Mouse (Mus musculus) heart, embryonic 13.5 days (tissue): ENCODE measurements around the gene Kansl1. TPM values are rescaled to one million over a fixed set of nuclear protein-coding genes. Genes with fewer than 3 reads are reported as not detected.

Experiments used
- ATAC-seq: fragments of 200-750 bp; cut with Nextera tagmentation; 2 replicates; pipeline ENCODE4 v1.8.0; 2017; ENCODE audit warnings: moderate TSS enrichment; ENCODE audit not compliant: insufficient number of reproducible peaks, low FRiP score, low TSS enrichment; ENCODE audit errors: extremely low read depth
- H3K27ac ChIP-seq: fragments of 300-500 bp; sonication (generic); replicated peaks from 2 replicates; pipeline ENCODE4 v1.5.1; 2015; ENCODE audit warnings: moderate library complexity, mild to moderate bottlenecking, inconsistent platforms
- H3K27me3 ChIP-seq: fragments of 300-500 bp; sonication (generic); replicated peaks from 2 replicates; pipeline ENCODE4 v1.6.1; 2015; ENCODE audit warnings: mild to moderate bottlenecking, inconsistent platforms
- H3K36me3 ChIP-seq: fragments of 300-500 bp; sonication (generic); 2 replicates; pipeline ENCODE4 v1.6.1; 2015; ENCODE audit warnings: mild to moderate bottlenecking, inconsistent platforms
- H3K4me1 ChIP-seq: fragments of 300-500 bp; sonication (generic); 2 replicates; pipeline ENCODE4 v1.6.1; 2015; ENCODE audit warnings: inconsistent platforms
- H3K4me2 ChIP-seq: fragments of 300-500 bp; sonication (generic); 2 replicates; pipeline ENCODE4 v1.6.1; 2015; ENCODE audit warnings: inconsistent platforms, mild to moderate bottlenecking, moderate library complexity
- H3K4me3 ChIP-seq: fragments of 300-500 bp; sonication (generic); 2 replicates; pipeline ENCODE4 v1.5.1; 2015; ENCODE audit warnings: moderate library complexity, mild to moderate bottlenecking, inconsistent platforms
- H3K9ac ChIP-seq: fragments of 300-500 bp; sonication (generic); 2 replicates; pipeline ENCODE4 v1.6.1; 2015; ENCODE audit warnings: inconsistent platforms, mild to moderate bottlenecking, moderate library complexity
- H3K9me3 ChIP-seq: fragments of 300-500 bp; sonication (generic); 2 replicates; pipeline ENCODE4 v1.6.1; 2016; ENCODE audit warnings: inconsistent platforms
- WGBS: fragments of 180-500 bp; shearing (Covaris S2); methylation state at CpG from one replicate; pipeline ENCODE4 v1.1.7; 2015; ENCODE audit warnings: mixed read lengths; 5-methylcytosine and 5-hydroxymethylcytosine counted together
- polyA plus RNA-seq: library from polyadenylated mRNA; unstranded; fragments of >200 nt; fragmentation: Nextera tagmentation; extraction: Ambion mirVana; gene quantifications from 2 replicates; pipeline ENCODE4 v1.2.1, GENCODE M21; 2015

Kansl1 gene
- polyA plus RNA-seq, 1 experiment from 2014 or later = 13.3 TPM

DNA sequence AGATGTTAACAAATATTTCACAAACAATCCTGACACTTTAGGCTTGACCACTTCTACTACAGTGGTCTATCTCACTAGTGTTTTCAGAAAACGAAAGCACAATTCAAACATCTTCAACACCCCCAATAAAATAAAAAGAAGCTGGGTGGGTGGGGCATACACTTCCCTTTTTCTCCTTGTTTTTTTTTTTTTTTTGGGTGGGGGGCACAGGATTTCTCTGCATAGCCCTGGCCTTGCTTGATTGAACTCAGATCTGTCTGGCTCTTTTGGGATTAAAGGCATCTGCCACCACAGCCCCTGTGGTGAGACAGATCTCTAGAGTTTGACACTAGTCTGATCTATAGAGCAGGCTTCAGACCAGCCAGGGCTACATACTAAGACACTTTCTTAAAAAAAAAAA is 106.0 kb downstream of the Kansl1 start:
- ATAC-seq = no peak
- no peak overlapping the region for H3K27ac ChIP-seq
- no peak overlapping the region for H3K4me2 ChIP-seq
- H3K27me3 ChIP-seq = no peaks in the 10 kb centered on the region
- no peak overlapping the region for H3K4me3 ChIP-seq
- peaks cover 26% of the 10 kb centered on the region for H3K36me3 ChIP-seq
- H3K4me1 ChIP-seq = peaks cover 8% of the 10 kb centered on the region
- WGBS = 94% methylated on average over 1 of the region's 1 CpGs
- no peaks in the 10 kb centered on the region for H3K9me3 ChIP-seq
- no peak overlapping the region for H3K9ac ChIP-seq

DNA sequence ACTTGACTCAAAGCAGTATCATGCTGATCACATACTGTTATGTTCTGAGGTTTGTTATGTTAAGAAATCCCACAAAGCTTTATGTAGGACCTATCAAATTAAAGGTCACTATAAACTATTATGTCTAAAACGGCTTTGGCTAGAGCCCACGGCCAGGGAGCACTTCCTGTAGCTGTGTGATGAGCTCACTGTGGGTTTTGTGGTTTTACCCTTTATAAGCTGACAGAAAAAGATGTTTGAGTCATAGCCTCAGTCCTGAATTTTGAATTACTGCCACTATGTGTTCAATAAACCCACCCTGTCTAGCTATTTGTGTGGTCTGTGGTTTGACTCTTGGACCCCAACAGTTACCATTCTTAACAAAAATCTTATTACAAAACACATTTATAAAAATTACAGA is 106.9 kb downstream of the Kansl1 start:
- H3K27me3 ChIP-seq = no peaks in the 10 kb centered on the region
- H3K9me3 ChIP-seq = no peaks in the 10 kb centered on the region
- H3K9ac ChIP-seq = no peak overlapping the region
- H3K36me3 ChIP-seq = peaks cover 29% of the 10 kb centered on the region
- no peak overlapping the region for H3K4me2 ChIP-seq
- H3K27ac ChIP-seq = no peak overlapping the region
- peaks cover 8% of the 10 kb centered on the region for H3K4me1 ChIP-seq
- no peak for ATAC-seq
- 55% methylated on average over 2 of the region's 2 CpGs for WGBS
- no peak overlapping the region for H3K4me3 ChIP-seq

DNA sequence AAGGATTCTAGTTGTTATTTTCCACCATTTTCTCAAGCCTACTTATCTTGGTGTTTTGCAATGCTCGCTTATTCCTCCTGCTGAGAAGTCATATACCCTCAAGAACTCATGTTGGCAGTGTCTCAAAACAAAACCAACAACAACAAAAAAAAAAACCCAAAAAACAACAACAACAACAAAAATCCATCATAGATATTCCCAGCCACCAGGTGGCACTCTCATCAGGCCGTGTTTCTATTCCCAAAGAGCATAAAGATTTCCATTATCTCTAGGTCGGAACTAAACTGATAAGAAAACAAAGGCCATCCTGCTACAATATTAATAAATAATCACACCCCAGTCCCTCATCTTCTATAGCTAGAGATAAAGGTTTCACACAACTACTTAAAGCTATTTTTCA is 121.7 kb downstream of the Kansl1 start:
- Histone ChIP-seq H3K9me3 (no peaks in the 10 kb centered on the region), H3K27ac (no peak overlapping the region), H3K27me3 (no peaks in the 10 kb centered on the region), H3K4me3 (no peak overlapping the region), H3K4me1 (no peaks in the 10 kb centered on the region), H3K9ac (no peak overlapping the region), H3K36me3 (peaks cover 84% of the 10 kb centered on the region), H3K4me2 (no peak overlapping the region)
- no peak for ATAC-seq
- WGBS = 65% methylated on average over 3 of the region's 3 CpGs

DNA sequence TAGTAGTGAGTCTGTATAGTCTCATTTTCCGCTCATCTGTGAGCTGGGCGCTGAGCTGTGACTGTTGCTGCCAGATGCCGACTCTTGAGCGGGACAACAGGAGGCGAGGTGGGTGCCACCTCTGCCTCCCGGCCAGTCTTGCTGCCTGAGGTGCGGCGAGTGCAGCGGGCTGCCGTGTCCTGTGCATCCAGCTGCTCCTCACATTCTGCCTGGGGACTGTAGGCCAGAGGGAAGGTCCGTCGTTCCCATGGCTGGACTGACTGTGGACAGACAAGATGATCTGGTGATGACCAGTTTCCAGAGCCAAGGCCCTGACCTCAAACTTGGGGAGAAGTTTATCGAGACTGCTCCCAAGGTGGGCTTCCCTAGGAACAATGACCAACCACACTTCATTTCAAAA is 133.7 kb downstream of the Kansl1 start:
- Histone ChIP-seq H3K4me2 (no peak overlapping the region), H3K4me1 (peaks cover 16% of the 10 kb centered on the region), H3K9me3 (no peaks in the 10 kb centered on the region), H3K4me3 (no peak overlapping the region), H3K36me3 (peaks cover 83% of the 10 kb centered on the region), H3K27ac (no peak overlapping the region), H3K27me3 (no peaks in the 10 kb centered on the region), H3K9ac (no peak overlapping the region)
- ATAC-seq = no peak
- 84% methylated on average over 13 of the region's 13 CpGs for WGBS

DNA sequence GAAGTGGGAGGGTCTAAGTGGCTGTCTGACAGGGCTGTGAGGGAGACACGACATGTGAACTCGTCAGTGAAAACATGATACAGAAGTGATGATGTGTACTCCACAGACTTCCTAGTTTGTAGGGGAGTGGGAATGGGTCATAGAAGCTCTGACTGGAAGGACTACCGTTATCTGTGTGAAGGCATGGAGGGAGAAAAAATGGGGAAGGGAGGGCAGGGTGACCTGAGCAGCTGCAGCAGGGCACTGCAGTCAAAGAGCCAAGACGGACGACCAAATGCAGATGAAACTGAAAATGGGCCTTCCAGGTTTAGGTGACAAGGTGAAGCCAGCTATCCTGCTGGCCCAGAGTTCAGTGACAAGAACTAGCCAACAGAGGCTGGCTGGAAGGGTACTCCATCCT is 134.5 kb downstream of the Kansl1 start:
- H3K9ac ChIP-seq = peak overlapping the region; percentile 40; the same call in 1 of the 2 replicates
- ATAC-seq = no peak

DNA sequence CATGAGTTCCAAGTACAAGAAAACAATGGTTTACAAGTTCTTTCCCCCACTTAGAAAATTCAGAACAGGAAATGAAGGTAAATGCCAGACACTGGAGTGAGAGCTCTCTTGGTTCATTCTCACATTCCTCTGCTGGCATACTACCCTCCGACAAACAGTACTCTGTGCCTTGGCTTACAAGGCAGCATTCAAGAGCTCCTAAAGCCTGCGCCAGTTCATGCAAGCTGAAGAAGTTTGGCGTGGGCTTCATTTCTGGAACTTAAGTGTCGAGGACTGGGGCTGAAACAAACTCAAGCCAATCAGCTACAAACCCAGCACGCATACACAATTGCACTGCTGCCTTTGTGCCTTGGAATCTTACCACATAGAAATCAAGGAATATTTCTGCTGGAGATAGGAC is 136.6 kb downstream of the Kansl1 start:
- whole genome bisulfite sequencing = 77% methylated on average over 5 of the region's 5 CpGs
- ATAC-seq = no peak
- H3K36me3 ChIP-seq = peaks cover 55% of the 10 kb centered on the region
- H3K9ac ChIP-seq = no peak overlapping the region
- no peak overlapping the region for H3K27ac ChIP-seq
- H3K9me3 ChIP-seq = no peaks in the 10 kb centered on the region
- H3K4me2 ChIP-seq = no peak overlapping the region
- H3K27me3 ChIP-seq = no peaks in the 10 kb centered on the region
- H3K4me3 ChIP-seq = no peak overlapping the region
- H3K4me1 ChIP-seq = peaks cover 24% of the 10 kb centered on the region

More for the DNA sequence above, 134.5 kb downstream of the Kansl1 start:
- Histone ChIP-seq H3K4me1 (peaks cover 19% of the 10 kb centered on the region), H3K9me3 (no peaks in the 10 kb centered on the region), H3K4me2 (no peak overlapping the region), H3K27me3 (no peaks in the 10 kb centered on the region), H3K4me3 (no peak overlapping the region), H3K27ac (no peak overlapping the region), H3K36me3 (peaks cover 75% of the 10 kb centered on the region)
- WGBS = 24% methylated on average over 5 of the region's 5 CpGs

DNA sequence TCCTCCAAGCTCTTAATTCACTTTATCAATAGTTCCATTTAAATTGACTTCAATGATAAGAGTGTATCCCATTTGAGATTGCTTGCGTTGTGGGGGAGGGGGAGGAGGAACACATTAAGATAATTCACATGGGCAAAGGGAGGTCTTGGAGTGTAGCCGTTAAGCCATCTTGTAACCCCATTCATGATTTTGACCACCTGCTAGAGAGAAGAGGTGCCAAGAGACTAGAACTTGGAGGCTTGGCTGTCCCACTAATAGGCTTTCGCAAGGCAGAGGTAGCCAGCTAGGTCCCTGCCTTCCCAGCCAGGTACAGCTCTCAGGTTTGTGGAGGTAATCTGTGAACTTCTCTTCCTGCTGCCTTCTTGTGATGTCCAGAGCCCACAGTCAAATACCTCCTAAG is 137.5 kb downstream of the Kansl1 start:
- Histone ChIP-seq H3K4me3 (no peak overlapping the region), H3K27me3 (no peaks in the 10 kb centered on the region), H3K4me2 (no peak overlapping the region), H3K9me3 (no peaks in the 10 kb centered on the region), H3K4me1 (peaks cover 24% of the 10 kb centered on the region), H3K9ac (no peak overlapping the region), H3K36me3 (peaks cover 48% of the 10 kb centered on the region), H3K27ac (0 out of 2 replicates have a peak overlapping the region, but pooled peaks have one; percentile 12)
- ATAC-seq = no peak
- WGBS = 83% methylated on average over 3 of the region's 3 CpGs

DNA sequence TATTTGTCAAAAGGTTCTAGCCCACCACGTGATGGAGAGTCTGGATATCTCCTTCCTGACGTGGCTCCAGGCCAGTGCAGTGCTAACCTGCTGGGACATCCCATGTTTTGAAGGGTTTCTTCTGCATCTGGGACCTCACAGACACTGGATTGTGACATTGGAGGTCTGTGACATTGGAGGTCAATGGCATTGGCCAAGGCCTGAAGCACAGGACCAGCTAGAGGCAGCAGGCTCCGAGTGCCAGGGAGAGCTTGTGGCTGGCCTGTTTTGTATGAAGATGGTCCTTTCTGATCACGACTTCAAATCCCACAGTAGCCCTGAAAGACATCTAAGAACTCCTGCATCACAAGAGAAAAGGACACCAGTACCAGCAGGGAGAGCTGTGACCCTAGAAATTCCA is 138.5 kb downstream of the Kansl1 start:
- Histone ChIP-seq H3K4me1 (peaks cover 20% of the 10 kb centered on the region), H3K4me2 (no peak overlapping the region), H3K27me3 (no peaks in the 10 kb centered on the region), H3K9ac (no peak overlapping the region), H3K36me3 (peaks cover 37% of the 10 kb centered on the region), H3K27ac (no peak overlapping the region), H3K9me3 (no peaks in the 10 kb centered on the region), H3K4me3 (no peak overlapping the region)
- no peak for ATAC-seq
- 76% methylated on average over 4 of the region's 4 CpGs for WGBS

DNA sequence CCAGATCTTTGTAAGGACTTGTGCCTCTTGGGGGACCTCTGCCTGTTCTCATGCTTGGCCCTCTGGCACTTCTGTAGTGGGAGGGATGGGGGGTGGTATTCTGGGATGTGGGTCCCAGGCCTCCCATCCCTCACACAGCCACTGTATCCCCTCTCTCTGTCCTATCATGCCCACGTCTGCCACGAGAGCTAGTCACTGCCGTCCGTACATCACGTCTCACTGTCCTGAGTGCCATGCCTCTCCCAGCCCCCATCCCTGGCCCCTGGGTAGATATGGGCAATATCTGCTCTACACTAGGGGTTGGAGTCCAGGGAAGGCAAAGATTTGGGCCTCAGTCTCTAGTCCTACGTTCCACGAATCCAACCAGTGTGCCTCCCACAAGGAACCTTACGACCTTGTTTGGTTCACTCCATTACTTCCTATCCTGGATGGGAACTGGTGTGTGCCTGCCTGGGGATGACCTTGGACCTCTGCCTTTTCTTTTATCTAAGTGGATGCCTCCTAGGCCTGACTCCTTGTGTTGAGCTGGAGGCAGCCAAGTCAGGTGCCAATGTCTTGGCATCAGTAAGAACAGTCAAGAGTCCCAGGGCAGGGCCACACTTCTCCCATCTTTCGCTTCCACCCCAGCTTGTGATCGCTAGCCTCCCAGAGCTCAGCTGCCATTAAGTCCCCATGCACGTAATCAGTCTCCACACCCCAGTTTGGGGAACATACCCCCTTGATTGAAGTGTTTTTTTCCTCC is 139.3 kb downstream of the Kansl1 start:
- H3K4me2 ChIP-seq = no peak overlapping the region
- no peak overlapping the region for H3K4me3 ChIP-seq
- no peak for ATAC-seq
- H3K9me3 ChIP-seq = no peaks in the 10 kb centered on the region
- no peak overlapping the region for H3K9ac ChIP-seq
- no peaks in the 10 kb centered on the region for H3K27me3 ChIP-seq
- no peak overlapping the region for H3K27ac ChIP-seq
- peaks cover 13% of the 10 kb centered on the region for H3K4me1 ChIP-seq
- WGBS = 72% methylated on average over 11 of the region's 11 CpGs
- H3K36me3 ChIP-seq = peaks cover 29% of the 10 kb centered on the region

DNA sequence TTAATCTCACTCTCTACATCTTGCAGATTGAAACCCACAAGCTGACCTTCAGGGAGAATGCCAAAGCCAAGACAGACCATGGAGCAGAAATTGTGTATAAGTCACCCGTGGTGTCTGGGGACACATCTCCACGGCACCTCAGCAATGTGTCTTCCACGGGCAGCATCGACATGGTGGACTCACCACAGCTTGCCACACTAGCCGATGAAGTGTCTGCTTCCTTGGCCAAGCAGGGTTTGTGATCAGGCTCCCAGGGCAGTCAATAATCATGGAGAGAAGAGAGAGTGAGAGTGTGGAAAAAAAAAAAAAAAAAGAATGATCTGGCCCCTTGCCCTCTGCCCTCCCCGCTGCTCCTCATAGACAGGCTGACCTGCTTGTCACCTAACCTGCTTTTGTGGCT is 140.7 kb downstream of the Kansl1 start:
- no peak overlapping the region for H3K27ac ChIP-seq
- H3K4me3 ChIP-seq = no peak overlapping the region
- no peaks in the 10 kb centered on the region for H3K27me3 ChIP-seq
- H3K9ac ChIP-seq = no peak overlapping the region
- no peak overlapping the region for H3K4me2 ChIP-seq
- no peak for ATAC-seq
- H3K4me1 ChIP-seq = peaks cover 7% of the 10 kb centered on the region; the same call in 1 of the 2 replicates
- H3K9me3 ChIP-seq = no peaks in the 10 kb centered on the region
- WGBS = 79% methylated on average over 6 of the region's 6 CpGs
- peaks cover 18% of the 10 kb centered on the region for H3K36me3 ChIP-seq

DNA sequence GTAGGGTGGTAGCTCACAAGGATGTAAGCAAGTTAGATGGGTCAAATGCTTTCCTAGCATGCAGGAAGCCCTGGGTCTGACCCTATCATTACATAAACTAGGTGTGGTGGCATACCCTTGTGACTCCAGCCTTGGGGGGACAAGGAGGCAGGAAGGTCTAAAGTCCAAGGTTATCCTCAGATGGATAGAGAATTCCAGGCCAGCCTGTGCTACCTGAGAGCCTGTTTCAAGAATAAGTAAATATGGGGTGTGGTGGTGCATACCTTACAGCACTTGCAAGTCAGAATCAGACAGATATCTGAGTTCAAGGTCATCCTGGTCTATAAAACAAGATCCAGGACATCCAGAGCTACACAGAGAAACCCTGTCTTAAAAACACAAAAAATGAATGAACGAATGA is 141.2 kb downstream of the Kansl1 start:
- Histone ChIP-seq H3K4me3 (no peak overlapping the region), H3K4me1 (peaks cover 7% of the 10 kb centered on the region; the same call in 1 of the 2 replicates), H3K27me3 (no peaks in the 10 kb centered on the region), H3K9ac (no peak overlapping the region), H3K27ac (no peak overlapping the region), H3K4me2 (no peak overlapping the region), H3K36me3 (peaks cover 13% of the 10 kb centered on the region), H3K9me3 (no peaks in the 10 kb centered on the region)
- WGBS = 86% methylated on average over 1 of the region's 1 CpGs
- no peak for ATAC-seq

DNA sequence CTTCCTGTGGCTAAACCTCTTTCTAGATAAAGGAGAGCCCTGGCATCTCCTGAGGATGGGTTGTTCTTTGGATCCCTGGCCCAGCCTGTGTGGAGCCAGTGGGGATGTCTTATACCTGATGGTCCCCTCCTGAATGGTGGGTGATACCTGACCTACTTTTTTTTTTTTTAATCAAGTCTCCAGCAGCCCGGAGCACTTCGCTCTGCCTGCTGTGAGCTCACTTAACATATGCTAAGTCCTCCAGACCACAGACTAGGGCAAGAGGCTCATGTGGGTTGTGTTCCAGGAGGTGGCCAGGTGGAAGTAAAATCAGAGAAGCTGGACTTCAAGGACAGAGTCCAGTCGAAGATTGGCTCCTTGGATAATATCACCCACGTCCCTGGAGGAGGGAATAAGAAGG is 146.5 kb downstream of the Kansl1 start:
- Histone ChIP-seq H3K36me3 (no peaks in the 10 kb centered on the region), H3K9ac (no peak overlapping the region), H3K4me2 (no peak overlapping the region), H3K4me1 (peaks cover 17% of the 10 kb centered on the region), H3K27ac (no peak overlapping the region), H3K4me3 (no peak overlapping the region), H3K27me3 (peaks cover 14% of the 10 kb centered on the region; the same call in 1 of the 2 replicates), H3K9me3 (no peaks in the 10 kb centered on the region)
- ATAC-seq = no peak
- WGBS = 29% methylated on average over 4 of the region's 4 CpGs
